Mouse (Mus musculus): Measurements from ENCODE around the gene Ubash3a. TPM values are rescaled to one million over a fixed set of nuclear protein-coding genes. Genes with fewer than 3 reads are reported as not detected.
"Not testable (repeated sequence)": the region's sequence is repeated elsewhere in the genome, so short reads cannot be mapped to it uniquely, and the experiment has no call there.

Ubash3a gene
- polyA plus RNA-seq, 1 experiment from 2014 or later: not detected

DNA sequence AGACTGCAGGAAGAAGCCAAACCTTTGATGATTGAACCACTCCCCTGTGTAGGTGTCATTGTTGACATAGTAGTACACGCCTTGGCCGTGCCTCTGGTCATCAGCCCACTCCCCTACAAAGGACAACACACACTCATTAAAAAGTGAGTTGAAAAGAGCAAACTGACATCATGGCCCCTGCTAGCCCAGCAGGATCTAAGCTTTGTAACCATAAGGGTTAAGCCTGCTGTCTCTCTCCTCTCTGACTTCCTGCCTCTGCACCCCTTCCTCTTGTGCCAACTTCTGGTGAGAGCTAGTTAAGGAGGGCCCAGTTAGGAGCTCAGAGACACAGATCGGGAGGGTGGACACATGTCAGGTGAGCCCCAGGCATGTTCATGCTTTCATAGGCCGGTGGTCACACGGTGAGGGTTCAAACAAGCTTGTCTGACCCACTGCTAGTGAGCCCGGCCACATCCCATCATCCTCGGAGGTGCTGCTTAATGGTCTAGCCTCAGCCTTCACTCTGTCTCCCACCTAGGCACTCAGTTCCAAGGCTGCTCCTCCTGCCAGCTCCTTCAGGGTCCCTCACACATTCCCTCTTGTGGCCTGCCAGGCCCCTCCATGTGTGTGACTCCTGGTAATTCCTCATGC, 58.8 kb downstream of the Ubash3a start:
- no peak for ATAC-seq (ENCODE audit: low FRiP score)
- H3K9ac ChIP-seq: no peak overlapping the region
- no peak overlapping the region for H3K4me2 ChIP-seq (replicated peaks)
- H3K36me3 ChIP-seq: no peaks in the 10 kb centered on the region
- H3K4me3 ChIP-seq: no peak overlapping the region
- no peak overlapping the region for H3K27ac ChIP-seq
- H3K4me1 ChIP-seq: 0 out of 2 replicates have a peak, but pooled peaks cover 5% of the 10 kb centered on the region
- WGBS: 87% methylated on average over 7 of the region's 7 CpGs
- H3K27me3 ChIP-seq: no peaks in the 10 kb centered on the region
- no peaks in the 10 kb centered on the region for H3K9me3 ChIP-seq (replicated peaks)

DNA sequence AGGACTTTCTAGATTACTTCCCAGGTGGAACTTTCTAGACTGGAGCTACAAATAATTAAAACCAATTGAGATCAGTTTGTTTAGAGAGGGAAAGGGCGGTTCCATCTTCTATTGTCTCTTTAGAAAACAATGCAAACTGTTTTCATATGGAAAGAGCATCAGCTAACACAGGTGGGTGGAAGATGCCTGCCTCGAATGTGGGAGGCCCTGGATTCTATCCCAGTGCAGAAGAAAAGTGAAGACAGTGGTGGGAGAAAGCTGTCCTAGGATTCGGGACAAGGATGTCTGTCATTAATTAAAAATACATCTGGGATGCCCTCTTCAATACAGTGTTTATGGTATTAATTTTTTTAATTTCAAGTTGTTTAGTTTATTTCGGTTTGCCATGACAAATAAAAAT, 59.5 kb downstream of the Ubash3a start:
- no peak overlapping the region for H3K27ac ChIP-seq
- H3K27me3 ChIP-seq: no peaks in the 10 kb centered on the region
- no peak overlapping the region for H3K4me2 ChIP-seq (replicated peaks)
- 0 out of 2 replicates have a peak, but pooled peaks cover 5% of the 10 kb centered on the region for H3K4me1 ChIP-seq
- no peak for ATAC-seq (ENCODE audit: low FRiP score)
- no peaks in the 10 kb centered on the region for H3K9me3 ChIP-seq (replicated peaks)
- 70% methylated on average over 4 of the region's 4 CpGs for WGBS
- no peaks in the 10 kb centered on the region for H3K36me3 ChIP-seq
- no peak overlapping the region for H3K9ac ChIP-seq
- H3K4me3 ChIP-seq: no peak overlapping the region

DNA sequence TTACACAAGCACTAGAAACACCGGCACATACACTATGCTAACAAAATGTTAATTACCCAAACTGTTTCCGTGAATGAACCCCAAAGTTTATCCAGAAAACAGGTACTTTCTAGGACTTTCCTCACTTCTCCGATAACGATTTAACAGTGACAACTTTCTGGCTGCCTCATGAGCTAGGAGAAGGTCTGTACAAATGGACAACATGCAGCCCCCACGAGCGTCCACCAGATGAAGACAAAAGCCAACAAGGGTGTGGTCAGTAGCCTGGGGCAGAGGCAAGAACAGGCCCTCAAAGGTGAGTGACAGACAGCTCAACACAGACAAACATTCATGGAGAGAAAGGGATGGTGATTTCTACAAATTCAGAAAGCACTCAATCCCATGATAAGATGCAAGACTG, 59.9 kb downstream of the Ubash3a start:
- Histone ChIP-seq H3K27me3 (no peaks in the 10 kb centered on the region), H3K27ac (no peak overlapping the region), H3K4me3 (no peak overlapping the region), H3K4me2 (replicated peaks) (no peak overlapping the region), H3K4me1 (0 out of 2 replicates have a peak, but pooled peaks cover 5% of the 10 kb centered on the region), H3K9ac (no peak overlapping the region), H3K36me3 (no peaks in the 10 kb centered on the region), H3K9me3 (replicated peaks) (no peaks in the 10 kb centered on the region)
- WGBS: 82% methylated on average over 6 of the region's 6 CpGs
- no peak for ATAC-seq (ENCODE audit: low FRiP score)

DNA sequence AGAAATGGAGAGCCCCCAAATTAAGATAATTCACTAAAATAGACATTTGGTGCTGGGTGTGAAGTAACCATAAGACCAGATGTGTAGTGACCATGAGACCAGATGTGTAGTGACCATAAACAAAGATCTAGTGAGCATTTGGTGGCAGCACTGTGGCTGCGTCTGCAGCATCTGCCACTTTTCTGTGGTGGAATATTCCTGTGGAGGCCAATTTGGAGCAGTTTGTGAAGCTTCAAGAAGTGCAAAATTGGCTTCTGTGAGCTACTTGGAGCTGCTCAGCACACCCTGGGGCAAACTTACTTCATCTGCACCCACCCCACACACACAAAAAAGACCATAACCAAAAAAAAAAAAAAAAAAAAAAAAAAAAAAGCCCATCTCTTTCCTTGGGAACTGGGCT, 60.3 kb downstream of the Ubash3a start:
- Histone ChIP-seq H3K4me3 (no peak overlapping the region), H3K4me1 (0 out of 2 replicates have a peak, but pooled peaks cover 5% of the 10 kb centered on the region), H3K36me3 (no peaks in the 10 kb centered on the region), H3K9me3 (replicated peaks) (no peaks in the 10 kb centered on the region), H3K4me2 (replicated peaks) (no peak overlapping the region), H3K27me3 (no peaks in the 10 kb centered on the region), H3K27ac (no peak overlapping the region), H3K9ac (no peak overlapping the region)
- 85% methylated on average over 1 of the region's 1 CpGs for WGBS
- no peak for ATAC-seq (ENCODE audit: low FRiP score)

DNA sequence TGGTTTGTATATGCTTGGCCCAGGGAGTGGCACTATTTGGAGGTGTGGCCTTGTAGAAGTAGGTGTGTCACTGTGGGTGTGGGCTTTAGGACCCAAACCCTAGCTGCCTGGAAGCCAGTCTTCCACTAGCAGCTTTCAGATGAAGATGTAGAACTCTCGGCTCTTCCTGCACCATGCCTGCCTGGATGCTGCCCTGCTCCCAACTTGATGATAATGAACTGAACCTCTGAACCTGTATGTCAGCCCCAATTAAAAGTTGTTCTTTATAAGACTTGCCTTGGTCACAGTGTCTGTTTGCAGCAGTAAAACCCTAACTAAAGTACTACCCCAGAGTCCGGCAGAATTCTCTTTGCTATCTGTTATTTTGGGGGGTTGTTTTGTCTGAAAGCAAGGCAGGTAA, 62.1 kb downstream of the Ubash3a start:
- Histone ChIP-seq H3K4me1 (0 out of 2 replicates have a peak, but pooled peaks cover 5% of the 10 kb centered on the region), H3K4me3 (no peak overlapping the region), H3K27ac (no peak overlapping the region), H3K4me2 (replicated peaks) (no peak overlapping the region), H3K9me3 (replicated peaks) (no peaks in the 10 kb centered on the region), H3K36me3 (no peaks in the 10 kb centered on the region), H3K9ac (no peak overlapping the region), H3K27me3 (no peaks in the 10 kb centered on the region)
- ATAC-seq (ENCODE audit: low FRiP score): no peak
- WGBS: 83% methylated on average over 2 of the region's 2 CpGs

DNA sequence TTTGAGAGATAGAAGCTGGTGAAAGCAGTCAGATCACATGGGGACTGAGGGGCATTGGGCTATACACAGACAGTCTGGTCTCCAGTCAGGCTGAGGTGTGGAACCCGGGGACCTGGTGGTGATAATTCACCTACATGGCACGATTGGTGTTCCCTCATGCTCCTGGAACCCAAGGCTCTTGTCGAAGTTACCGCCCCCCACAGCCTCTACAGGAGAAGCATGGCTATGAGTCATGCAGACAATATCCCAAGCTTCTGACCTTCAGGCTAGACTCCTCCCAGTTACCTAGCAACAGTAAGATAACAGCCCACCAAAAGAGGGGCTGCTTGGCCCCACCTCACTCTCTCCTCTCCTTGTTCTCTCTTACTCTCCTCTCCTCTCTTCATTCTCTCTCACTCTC, 62.6 kb downstream of the Ubash3a start:
- H3K36me3 ChIP-seq: no peaks in the 10 kb centered on the region
- H3K4me1 ChIP-seq: 0 out of 2 replicates have a peak, but pooled peaks cover under 1% of the 10 kb centered on the region
- WGBS: 77% methylated on average over 4 of the region's 4 CpGs
- no peak overlapping the region for H3K4me2 ChIP-seq (replicated peaks)
- H3K27ac ChIP-seq: no peak overlapping the region
- no peaks in the 10 kb centered on the region for H3K9me3 ChIP-seq (replicated peaks)
- no peak for ATAC-seq (ENCODE audit: low FRiP score)
- H3K4me3 ChIP-seq: no peak overlapping the region
- no peak overlapping the region for H3K9ac ChIP-seq
- no peaks in the 10 kb centered on the region for H3K27me3 ChIP-seq

DNA sequence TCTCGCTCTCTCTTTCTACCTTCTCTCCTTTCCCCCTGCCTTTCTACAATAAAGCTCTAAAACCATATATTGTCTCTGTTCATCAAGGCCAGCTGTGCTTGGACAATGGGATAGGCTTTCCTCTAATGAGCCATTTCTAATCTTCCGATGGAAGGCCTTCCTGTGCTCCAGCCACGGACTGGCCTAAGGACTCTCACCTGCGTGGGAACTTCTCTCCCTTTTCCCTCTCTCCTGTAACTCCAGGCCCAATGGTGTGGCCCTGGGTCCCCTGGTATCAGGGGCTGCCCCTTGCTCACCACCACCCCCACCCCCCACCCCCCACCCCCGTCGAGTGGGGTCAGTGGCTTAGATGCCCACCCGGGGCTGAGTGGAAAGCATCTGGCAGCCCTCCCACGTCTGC, 63.1 kb downstream of the Ubash3a start:
- H3K4me3 ChIP-seq; H3K27me3 ChIP-seq; H3K9me3 ChIP-seq (replicated peaks); H3K4me2 ChIP-seq (replicated peaks); H3K36me3 ChIP-seq; H3K9ac ChIP-seq; H3K4me1 ChIP-seq; H3K27ac ChIP-seq; ATAC-seq (ENCODE audit: low FRiP score): not testable (repeated sequence)
- WGBS: 79% methylated on average over 8 of the region's 8 CpGs

DNA sequence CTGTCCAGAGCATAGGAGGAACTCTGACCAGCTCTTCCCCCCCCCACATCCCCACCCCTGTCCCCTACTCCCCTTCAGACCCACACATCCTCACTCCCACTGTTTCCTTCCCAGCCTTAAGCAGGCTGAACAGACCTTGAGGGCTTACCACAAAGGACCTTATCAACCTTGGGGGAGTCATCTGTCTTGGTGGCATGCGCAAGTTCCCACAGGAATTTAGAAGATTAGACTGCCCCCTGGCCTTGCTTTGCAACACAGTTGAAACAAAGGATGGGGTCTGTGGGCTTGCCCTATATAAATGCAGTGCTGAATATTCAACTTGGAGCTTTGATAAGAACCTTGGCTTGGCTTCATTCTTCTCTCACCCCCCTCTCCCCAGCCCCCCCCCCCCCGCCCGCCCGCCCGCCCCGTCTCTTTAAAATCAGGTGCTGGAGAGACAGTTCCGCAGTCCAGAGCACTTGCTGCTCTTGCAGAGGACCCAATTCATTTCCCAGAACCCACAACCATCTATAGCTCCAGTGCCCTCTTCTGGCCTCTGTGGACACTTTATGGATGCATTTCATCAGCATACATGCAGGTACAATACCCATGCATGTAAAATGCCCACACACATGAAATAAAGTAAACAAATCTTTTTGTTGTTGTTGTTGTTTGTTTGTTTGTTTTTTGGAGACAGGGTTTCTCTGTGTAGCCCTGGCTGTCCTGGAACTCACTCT, 63.6 kb downstream of the Ubash3a start:
- H3K36me3 ChIP-seq: no peaks in the 10 kb centered on the region
- H3K9ac ChIP-seq: no peak overlapping the region
- no peaks in the 10 kb centered on the region for H3K4me1 ChIP-seq
- H3K4me3 ChIP-seq: no peak overlapping the region
- H3K27me3 ChIP-seq: no peaks in the 10 kb centered on the region
- WGBS: 44% methylated on average over 3 of the region's 7 CpGs
- no peak overlapping the region for H3K4me2 ChIP-seq (replicated peaks)
- no peak for ATAC-seq (ENCODE audit: low FRiP score)
- no peak overlapping the region for H3K27ac ChIP-seq
- no peaks in the 10 kb centered on the region for H3K9me3 ChIP-seq (replicated peaks)

DNA sequence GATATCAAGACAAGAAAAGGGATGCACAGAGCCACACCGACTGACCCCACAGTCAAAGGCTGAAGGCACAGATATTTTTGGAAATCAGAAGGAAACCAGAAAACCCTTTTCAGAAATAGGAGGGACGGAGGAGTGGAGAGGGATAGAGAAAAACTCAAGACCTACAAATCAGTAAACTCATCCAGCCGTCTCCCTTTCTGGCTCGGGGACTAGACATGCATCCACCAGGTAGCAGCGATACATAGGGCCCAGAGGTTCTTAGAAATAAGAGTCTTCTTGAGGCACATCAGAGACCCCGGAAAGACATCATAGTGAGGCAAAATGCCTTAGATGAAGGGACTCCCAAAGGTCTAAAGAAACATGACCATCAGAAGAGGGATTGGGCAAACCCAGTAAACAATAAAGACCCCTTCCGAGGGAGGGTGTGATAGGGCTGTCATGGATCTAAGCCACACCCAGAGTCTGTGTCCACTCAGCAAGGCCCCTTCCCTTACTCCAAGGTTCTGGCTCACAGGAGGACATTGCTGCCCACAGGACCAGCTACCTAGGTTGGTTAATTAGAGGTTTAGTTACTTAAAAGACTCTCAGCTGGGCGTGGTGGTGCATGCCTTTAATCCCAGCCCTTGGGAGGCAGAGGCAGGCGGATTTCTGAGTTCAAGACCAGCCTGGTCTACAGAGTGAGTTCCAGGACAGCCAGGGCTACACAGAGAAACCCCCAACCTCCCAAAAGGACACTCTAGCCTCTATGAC, 64.9 kb downstream of the Ubash3a start:
- H3K4me3 ChIP-seq: no peak overlapping the region
- 92% methylated on average over 9 of the region's 9 CpGs for WGBS
- no peaks in the 10 kb centered on the region for H3K9me3 ChIP-seq (replicated peaks)
- no peak overlapping the region for H3K9ac ChIP-seq
- H3K36me3 ChIP-seq: no peaks in the 10 kb centered on the region
- H3K27ac ChIP-seq: no peak overlapping the region
- no peak for ATAC-seq (ENCODE audit: low FRiP score)
- H3K4me1 ChIP-seq: 0 out of 2 replicates have a peak, but pooled peaks cover 3% of the 10 kb centered on the region
- no peak overlapping the region for H3K4me2 ChIP-seq (replicated peaks)
- H3K27me3 ChIP-seq: no peaks in the 10 kb centered on the region

DNA sequence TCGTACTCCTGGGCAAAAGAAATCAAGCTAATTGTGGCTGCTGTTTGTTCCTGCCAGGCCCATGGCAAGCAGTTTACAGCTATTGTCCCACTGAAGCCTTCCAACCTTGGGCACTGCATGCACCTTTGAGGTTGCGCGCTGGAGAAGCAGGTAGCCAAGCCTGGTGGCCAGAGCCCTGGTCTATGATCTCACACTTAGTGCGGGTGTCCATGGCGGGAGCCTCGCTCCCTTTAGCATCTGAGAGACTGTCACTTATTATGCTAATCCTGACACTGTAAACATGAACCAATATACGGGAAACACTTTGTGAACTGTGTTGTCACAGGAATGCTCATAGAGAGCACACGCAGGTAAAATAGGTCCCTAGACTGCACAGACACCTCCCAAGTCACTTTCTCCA, 66.0 kb downstream of the Ubash3a start:
- Histone ChIP-seq H3K9ac (no peak overlapping the region), H3K4me3 (no peak overlapping the region), H3K4me1 (0 out of 2 replicates have a peak, but pooled peaks cover 3% of the 10 kb centered on the region), H3K36me3 (no peaks in the 10 kb centered on the region), H3K27ac (no peak overlapping the region), H3K27me3 (no peaks in the 10 kb centered on the region), H3K9me3 (replicated peaks) (no peaks in the 10 kb centered on the region), H3K4me2 (replicated peaks) (no peak overlapping the region)
- no peak for ATAC-seq (ENCODE audit: low FRiP score)
- WGBS: 91% methylated on average over 8 of the region's 8 CpGs

DNA sequence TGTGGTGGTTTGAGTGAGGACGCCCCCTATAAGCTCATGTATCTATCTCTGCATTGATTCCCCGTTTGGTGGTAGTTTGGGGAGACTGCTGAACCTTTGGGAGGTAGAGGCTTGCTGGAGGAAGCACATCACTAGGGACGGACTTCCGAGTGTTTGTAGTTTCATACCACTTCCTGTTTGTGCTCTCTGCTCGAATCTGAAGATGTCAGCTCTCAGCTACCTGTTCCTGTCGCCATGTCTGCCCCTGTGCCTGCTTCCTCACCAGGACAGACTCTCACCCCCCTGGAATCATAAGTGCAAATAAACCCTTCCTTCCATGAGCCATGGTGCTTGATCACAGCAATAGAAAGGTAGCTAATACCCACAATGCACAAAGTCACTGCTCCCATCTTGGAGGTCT, 67.5 kb downstream of the Ubash3a start:
- Histone ChIP-seq H3K27ac (no peak overlapping the region), H3K4me3 (no peak overlapping the region), H3K4me2 (replicated peaks) (no peak overlapping the region), H3K9ac (no peak overlapping the region), H3K4me1 (0 out of 2 replicates have a peak, but pooled peaks cover 3% of the 10 kb centered on the region), H3K9me3 (replicated peaks) (no peaks in the 10 kb centered on the region), H3K36me3 (no peaks in the 10 kb centered on the region), H3K27me3 (no peaks in the 10 kb centered on the region)
- no peak for ATAC-seq (ENCODE audit: low FRiP score)
- 81% methylated on average over 6 of the region's 6 CpGs for WGBS

DNA sequence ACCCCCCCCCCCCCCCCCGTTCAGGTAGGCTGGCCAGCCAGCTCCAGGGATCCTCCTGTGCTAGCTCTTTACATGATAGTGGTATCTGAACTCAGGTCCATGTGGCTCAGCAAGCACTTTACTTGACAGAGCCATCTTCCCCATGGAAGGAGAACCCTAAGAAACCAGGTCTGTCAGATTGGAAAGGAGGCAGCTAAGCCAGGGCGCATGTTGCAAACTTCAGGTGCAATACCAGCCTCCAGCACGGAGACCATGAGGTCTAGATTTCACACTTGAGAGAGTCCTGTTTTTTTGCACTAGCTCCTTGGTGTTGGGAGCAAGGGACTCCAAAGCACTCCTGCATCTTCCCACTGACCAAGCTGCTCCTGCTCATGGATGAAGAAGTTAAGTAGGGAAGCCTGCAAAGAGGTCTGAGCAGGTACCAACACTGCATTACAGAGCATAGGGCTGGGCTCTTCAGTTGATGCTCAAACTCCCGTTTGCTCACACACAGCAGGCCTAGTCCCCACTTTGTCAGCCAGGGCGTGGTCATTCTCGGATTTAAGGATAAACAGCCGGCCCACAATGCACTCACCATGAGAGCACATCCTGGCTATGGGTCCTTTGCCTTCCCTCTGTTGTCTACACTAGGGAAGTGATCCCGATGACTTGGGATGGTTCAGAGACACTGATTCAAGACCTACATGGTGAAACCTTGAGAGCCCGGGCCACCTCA, 68.7 kb downstream of the Ubash3a start:
- Histone ChIP-seq H3K4me1 (0 out of 2 replicates have a peak, but pooled peaks cover 3% of the 10 kb centered on the region), H3K9ac (0 out of 2 replicates have a peak overlapping the region, but pooled peaks have one; percentile 41), H3K9me3 (replicated peaks) (no peaks in the 10 kb centered on the region), H3K27me3 (no peaks in the 10 kb centered on the region), H3K36me3 (no peaks in the 10 kb centered on the region), H3K4me3 (peak overlapping the region; percentile 42), H3K27ac (0 out of 2 replicates have a peak overlapping the region, but pooled peaks have one; percentile 0), H3K4me2 (replicated peaks) (peak overlapping the region; percentile 72)
- 24% methylated on average over 9 of the region's 9 CpGs for WGBS
- peak; percentile 3; the same call in 1 of the 2 replicates for ATAC-seq (ENCODE audit: low FRiP score)

Data from hindbrain, embryonic 12.5 days (tissue).